Mouse (Mus musculus) MEL (cell line): ENCODE results near the gene Bdkrb2. TPM values are rescaled to one million over a fixed set of nuclear protein-coding genes. Genes with fewer than 3 reads are reported as not detected.

Source experiments
- DNase-seq: peaks from one replicate; pipeline ENCODE4 v3.0.0; 2011; ENCODE audit warnings: low read depth, low spot score
- H3K27ac ChIP-seq: 2 replicates; pipeline ENCODE4 v1.5.1; 2012; ENCODE audit warnings: low read depth, mild to moderate bottlenecking, control low read depth, low read length, moderate library complexity; ENCODE audit not compliant: control insufficient read depth
- H3K27me3 ChIP-seq, 2 experiments: fragments of 150-350 bp in 1 of 2; sonication (generic) in 1 of 2; 2 replicates each; pipeline ENCODE4 v1.6.1; 2012; ENCODE audit warnings: low read length in 2 of 2, mild to moderate bottlenecking in 2 of 2, improper control_type of control experiment in 1 of 2, moderate library complexity in 1 of 2; ENCODE audit not compliant: insufficient read depth in 2 of 2, control insufficient read depth in 1 of 2
- H3K36me3 ChIP-seq, 2 experiments: 2 replicates each; pipeline ENCODE4 v1.6.1; 2012 to 2014; ENCODE audit warnings: low read length in 2 of 2, improper control_type of control experiment in 1 of 2, inconsistent platforms in 1 of 2, mild to moderate bottlenecking in 1 of 2; ENCODE audit not compliant: insufficient read depth in 2 of 2, control insufficient read depth in 1 of 2
- H3K4me1 ChIP-seq, 2 experiments: fragments of 150-350 bp in 1 of 2; sonication (generic) in 1 of 2; 2 replicates each; pipeline ENCODE4 v1.6.1; 2012; ENCODE audit warnings: low read length in 2 of 2, improper control_type of control experiment in 1 of 2, mild to moderate bottlenecking in 1 of 2; ENCODE audit not compliant: insufficient read depth in 2 of 2, control insufficient read depth in 1 of 2
- H3K4me3 ChIP-seq, 2 experiments: fragments of 150-350 bp in 1 of 2; sonication (generic) in 1 of 2; 2 replicates each; pipeline ENCODE4 v1.5.1; 2012; ENCODE audit warnings: low read depth in 2 of 2, low read length in 2 of 2, mild to moderate bottlenecking in 2 of 2, moderate library complexity in 2 of 2, control low read depth in 1 of 2, improper control_type of control experiment in 1 of 2; ENCODE audit not compliant: control insufficient read depth in 1 of 2, insufficient read depth in 1 of 2
- H3K79me2 ChIP-seq: 2 replicates; pipeline ENCODE4 v1.6.1; 2012; ENCODE audit warnings: mild to moderate bottlenecking, low read length, moderate library complexity; ENCODE audit not compliant: control insufficient read depth, poor library complexity, insufficient read depth
- H3K9ac ChIP-seq: 2 replicates; pipeline ENCODE4 v1.6.1; 2012; ENCODE audit warnings: low read depth, mild to moderate bottlenecking, control low read depth, low read length, moderate library complexity; ENCODE audit not compliant: control insufficient read depth, poor library complexity, severe bottlenecking
- H3K9me3 ChIP-seq: fragments of 150-350 bp; sonication (generic); replicated peaks from 2 replicates; pipeline ENCODE4 v1.6.1; 2012; ENCODE audit warnings: mild to moderate bottlenecking, low read length, improper control_type of control experiment, moderate library complexity; ENCODE audit not compliant: insufficient read depth
- CHD1 ChIP-seq: IDR thresholded peaks from 2 replicates; pipeline ENCODE4 v1.6.1; 2012; ENCODE audit warnings: low read depth, mild to moderate bottlenecking, inconsistent platforms, low read length, improper control_type of control experiment
- CHD2 ChIP-seq: IDR thresholded peaks from 2 replicates; pipeline ENCODE4 v1.6.1; 2011; ENCODE audit warnings: low read length, improper control_type of control experiment
- CTCF ChIP-seq, 3 experiments: IDR thresholded peaks in 2 of 3; conservative IDR thresholded peaks in 1 of 3; 2 replicates each; pipeline ENCODE4 v1.5.1; 2011 to 2012; ENCODE audit warnings: low read length in 3 of 3, low read depth in 2 of 3, mild to moderate bottlenecking in 2 of 3, improper control_type of control experiment in 1 of 3, inconsistent platforms in 1 of 3, mixed read lengths in 1 of 3, moderate library complexity in 1 of 3; ENCODE audit not compliant: control insufficient read depth in 1 of 3, insufficient read depth in 1 of 3, poor library complexity in 1 of 3, severe bottlenecking in 1 of 3
- E2F4 ChIP-seq: IDR thresholded peaks from 2 replicates; pipeline ENCODE4 v1.6.1; 2011; ENCODE audit warnings: low read depth, low read length, improper control_type of control experiment, borderline replicate concordance
- ELF1 ChIP-seq: IDR thresholded peaks from 2 replicates; pipeline ENCODE4 v1.6.1; 2014; ENCODE audit warnings: low read depth, mild to moderate bottlenecking, inconsistent platforms, low read length, improper control_type of control experiment, moderate library complexity
- EP300 ChIP-seq, 2 experiments: IDR thresholded peaks; 2 replicates each; pipeline ENCODE4 v1.6.1; 2011; ENCODE audit warnings: improper control_type of control experiment in 2 of 2, low read length in 2 of 2, low read depth in 1 of 2, mild to moderate bottlenecking in 1 of 2
- GATA1 ChIP-seq: IDR thresholded peaks from 2 replicates; pipeline ENCODE4 v1.6.1; 2011; ENCODE audit warnings: low read depth, low read length, improper control_type of control experiment
- JUND ChIP-seq: IDR thresholded peaks from 2 replicates; pipeline ENCODE4 v1.6.1; 2011; ENCODE audit warnings: low read depth, mild to moderate bottlenecking, improper control_type of control experiment, low read length
- KAT2A ChIP-seq: conservative IDR thresholded peaks from 2 replicates; pipeline ENCODE4 v1.6.1; 2012; ENCODE audit warnings: low read depth, low read length, improper control_type of control experiment, inconsistent platforms
- MAX ChIP-seq: IDR thresholded peaks from 2 replicates; pipeline ENCODE4 v1.6.1; 2011; ENCODE audit warnings: low read length, improper control_type of control experiment
- MEF2A ChIP-seq: IDR thresholded peaks from 2 replicates; pipeline ENCODE4 v1.6.1; 2014; ENCODE audit warnings: low read depth, mild to moderate bottlenecking, inconsistent platforms, low read length, improper control_type of control experiment; ENCODE audit not compliant: poor library complexity, insufficient replicate concordance, severe bottlenecking; ENCODE audit errors: extremely low read depth
- MXI1 ChIP-seq: IDR thresholded peaks from 2 replicates; pipeline ENCODE4 v1.6.1; 2011; ENCODE audit warnings: mild to moderate bottlenecking, low read depth, low read length, improper control_type of control experiment
- MYC ChIP-seq: IDR thresholded peaks from 2 replicates; pipeline ENCODE4 v1.6.1; 2011; ENCODE audit warnings: low read depth, mild to moderate bottlenecking, low read length, improper control_type of control experiment, moderate library complexity
- POLR2AphosphoS5 ChIP-seq: IDR thresholded peaks from 2 replicates; pipeline ENCODE4 v1.6.1; 2012; ENCODE audit warnings: low read depth, borderline replicate concordance, mild to moderate bottlenecking, inconsistent platforms, low read length, moderate library complexity, mixed read lengths
- RAD21 ChIP-seq: IDR thresholded peaks from 2 replicates; pipeline ENCODE4 v1.6.1; 2011; ENCODE audit warnings: mild to moderate bottlenecking, low read depth, low read length, improper control_type of control experiment
- TCF12 ChIP-seq: IDR thresholded peaks from 2 replicates; pipeline ENCODE4 v1.6.1; 2014; ENCODE audit warnings: low read depth, mild to moderate bottlenecking, inconsistent platforms, low read length, improper control_type of control experiment, moderate library complexity
- UBTF ChIP-seq: IDR thresholded peaks from 2 replicates; pipeline ENCODE4 v1.6.1; 2012; ENCODE audit warnings: low read depth, mild to moderate bottlenecking, inconsistent platforms, low read length, improper control_type of control experiment, moderate library complexity, borderline replicate concordance; ENCODE audit not compliant: insufficient read depth
- ZC3H11A ChIP-seq: IDR thresholded peaks from 2 replicates; pipeline ENCODE4 v1.6.1; 2012; ENCODE audit warnings: low read depth, mild to moderate bottlenecking, inconsistent platforms, low read length, improper control_type of control experiment
- ZKSCAN1 ChIP-seq: IDR thresholded peaks from 2 replicates; pipeline ENCODE4 v1.6.1; 2012; ENCODE audit warnings: low read depth, mild to moderate bottlenecking, inconsistent platforms, low read length, improper control_type of control experiment, moderate library complexity
- polyA plus RNA-seq, 2 experiments: library from polyadenylated mRNA; stranded (reverse) in 1 of 2; unstranded in 1 of 2; fragments of >175 nt in 1 of 2; fragments of >200 nt in 1 of 2; gene quantifications; 2 replicates each; pipeline versions ENCODE4 v1.2.1 to v1.2.4; 2012; ENCODE audit warnings: low replicate concordance in 2 of 2, low read depth in 1 of 2; ENCODE audit not compliant: insufficient read length in 2 of 2, insufficient read depth in 1 of 2, missing spikeins in 1 of 2
- total RNA-seq: library from RNA; depleted of rRNA; stranded (reverse); fragments of 300-350 nt; gene quantifications from 2 replicates; pipeline ENCODE4 v1.2.3, GENCODE M21; 2012

Gene Bdkrb2
- total and polyA plus RNA-seq, 3 experiments, result not detected

GRCm38 (mm10) chr12:105555172-105555571, 7.9 kb upstream of the Bdkrb2 start:
- Histone ChIP-seq H3K9me3 (no peaks in the 10 kb centered on the region), H3K4me1 (peaks cover 0 to 11% of the 10 kb centered on the region in 2 experiments; a peak in 1 of 4 replicates), H3K36me3 (peaks cover 0 to 5% of the 10 kb centered on the region in 2 experiments; a peak in 2 of 4 replicates), H3K79me2 (no peaks in the 10 kb centered on the region), H3K9ac (no peak overlapping the region), H3K4me3 (no peak overlapping the region), H3K27me3 (no peaks in the 10 kb centered on the region), H3K27ac (no peak overlapping the region)
- no peak for TF ChIP-seq TCF12
- TF ChIP-seq UBTF, result no peak
- TF ChIP-seq MEF2A, result no peak
- no peak for TF ChIP-seq GATA1
- no peak for TF ChIP-seq MXI1
- TF ChIP-seq CHD2, result no peak
- no peak for TF ChIP-seq ZC3H11A
- TF ChIP-seq RAD21, result no peak
- no peak for TF ChIP-seq CTCF (IDR thresholded peaks at IDR 0.05 in 2 of 3, conservative IDR thresholded peaks at IDR 0.05 in 1 of 3; ENCODE audit: control insufficient read depth in 1 of 3, insufficient read depth in 1 of 3, low read depth in 2 of 3, low read length in 3 of 3, poor library complexity in 1 of 3, severe bottlenecking in 1 of 3)
- TF ChIP-seq ZKSCAN1, result no peak
- TF ChIP-seq KAT2A, result no peak
- TF ChIP-seq MAX, result no peak
- TF ChIP-seq JUND, result no peak
- no peak for TF ChIP-seq CHD1
- no peak for TF ChIP-seq EP300 (IDR thresholded peaks at IDR 0.05; ENCODE audit: low read depth in 1 of 2, low read length in 2 of 2)
- no peak for TF ChIP-seq MYC
- TF ChIP-seq E2F4, result no peak
- no peak for TF ChIP-seq ELF1
- TF ChIP-seq POLR2AphosphoS5, result no peak
- DNase-seq, result no peak

DNA sequence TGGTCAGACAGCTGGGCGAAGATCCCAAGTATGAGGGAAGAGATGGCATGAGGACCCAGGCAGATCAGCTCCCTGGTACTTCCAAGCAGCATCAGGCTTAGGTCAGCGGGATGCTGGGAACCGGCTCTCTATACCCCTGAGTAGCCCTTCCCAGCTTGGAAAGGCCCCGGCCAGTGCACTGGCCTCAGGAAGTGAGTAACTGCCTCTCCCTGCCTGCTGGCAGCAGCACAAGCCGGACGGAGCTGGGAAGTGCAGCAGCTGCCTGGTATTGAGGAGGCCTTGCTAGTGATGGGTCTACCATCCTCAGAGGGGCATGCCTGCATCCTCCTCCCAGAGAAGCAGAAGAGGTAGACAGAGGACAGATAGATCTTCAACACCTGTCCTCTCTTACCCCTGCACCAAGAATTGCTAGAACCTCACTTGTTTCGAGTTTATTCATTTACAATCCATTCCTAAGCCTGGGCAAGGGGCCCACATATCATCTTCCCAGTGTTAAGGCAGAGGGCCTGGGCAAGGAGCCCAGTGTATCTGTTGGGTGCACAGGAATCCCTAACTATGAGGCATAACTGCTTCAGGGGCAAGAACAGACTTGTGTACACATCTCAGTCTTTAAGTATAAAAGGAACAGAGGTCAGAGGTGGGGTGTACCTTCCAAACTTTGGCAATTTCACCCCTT, 5.6 kb upstream of the Bdkrb2 start:
- H3K9ac ChIP-seq, result no peak overlapping the region
- DNase-seq, result no peak

More for the DNA sequence above, 5.6 kb upstream of the Bdkrb2 start:
- TF ChIP-seq TCF12 (no peak), ELF1 (no peak)
- H3K9me3 ChIP-seq, result no peaks in the 10 kb centered on the region
- no peak overlapping the region for H3K4me3 ChIP-seq
- no peaks in the 10 kb centered on the region for H3K27me3 ChIP-seq
- peaks cover 0 to 5% of the 10 kb centered on the region in 2 experiments; a peak in 2 of 4 replicates for H3K36me3 ChIP-seq
- H3K79me2 ChIP-seq, result no peaks in the 10 kb centered on the region
- peaks cover 0 to 11% of the 10 kb centered on the region in 2 experiments; a peak in 1 of 4 replicates for H3K4me1 ChIP-seq
- H3K27ac ChIP-seq, result no peak overlapping the region
